Mouse (Mus musculus) ES-E14 (cell line): ENCODE results near the gene Fam189a1. TPM values are rescaled to one million over a fixed set of nuclear protein-coding genes. Genes with fewer than 3 reads are reported as not detected.

ENCODE experiments used
- DNase-seq: peaks from one replicate; pipeline ENCODE4 v3.0.0-alpha.2; 2013; ENCODE audit warnings: low read depth, low spot score
- H3K27ac ChIP-seq: 2 replicates; pipeline ENCODE4 v1.5.1; 2012; ENCODE audit warnings: low read depth, mild to moderate bottlenecking, low read length, moderate library complexity, mixed read lengths; ENCODE audit not compliant: poor library complexity, insufficient read depth, severe bottlenecking
- H3K36me3 ChIP-seq: 2 replicates; pipeline ENCODE4 v1.6.1; 2012; ENCODE audit warnings: mild to moderate bottlenecking, low read length, moderate library complexity, mixed read lengths; ENCODE audit not compliant: control insufficient read depth, poor library complexity, insufficient read depth, severe bottlenecking
- H3K4me1 ChIP-seq, 2 experiments: fragments of 150-350 bp in 1 of 2; sonication (generic) in 1 of 2; 2 replicates each; pipeline ENCODE4 v1.6.1; 2012; ENCODE audit warnings: low read length in 2 of 2, mild to moderate bottlenecking in 1 of 2, mixed read lengths in 1 of 2; ENCODE audit not compliant: control insufficient read depth in 2 of 2, insufficient read depth in 2 of 2, poor library complexity in 1 of 2
- H3K4me3 ChIP-seq, 2 experiments: fragments of 150-350 bp in 1 of 2; sonication (generic) in 1 of 2; 2 replicates each; pipeline ENCODE4 v1.5.1; 2012; ENCODE audit warnings: low read length in 2 of 2, low read depth in 1 of 2, mild to moderate bottlenecking in 1 of 2, mixed read lengths in 1 of 2; ENCODE audit not compliant: insufficient read depth in 1 of 2, poor library complexity in 1 of 2, severe bottlenecking in 1 of 2
- H3K9ac ChIP-seq: 2 replicates; pipeline ENCODE4 v1.6.1; 2012; ENCODE audit warnings: low read depth, mild to moderate bottlenecking, low read length, mixed read lengths; ENCODE audit not compliant: poor library complexity, insufficient read depth, severe bottlenecking
- H3K9me3 ChIP-seq: fragments of 150-350 bp; sonication (generic); 2 replicates; pipeline ENCODE4 v1.6.1; 2012; ENCODE audit warnings: low read depth, mild to moderate bottlenecking, low read length; ENCODE audit not compliant: control insufficient read depth, insufficient read depth
- CHD2 ChIP-seq: IDR thresholded peaks from 2 replicates; pipeline ENCODE4 v1.6.1; 2014; ENCODE audit warnings: mild to moderate bottlenecking, low read depth, low read length, inconsistent platforms
- HCFC1 ChIP-seq: IDR thresholded peaks from 2 replicates; pipeline ENCODE4 v1.6.1; 2012; ENCODE audit warnings: low read length, inconsistent platforms, borderline replicate concordance; ENCODE audit not compliant: insufficient read depth
- MAFK ChIP-seq: IDR thresholded peaks from 2 replicates; pipeline ENCODE4 v1.6.1; 2014; ENCODE audit warnings: mild to moderate bottlenecking, low read depth, low read length, inconsistent platforms; ENCODE audit not compliant: insufficient read depth
- ZC3H11A ChIP-seq: IDR thresholded peaks from 2 replicates; pipeline ENCODE4 v1.6.1; 2012; ENCODE audit warnings: low read depth, mild to moderate bottlenecking, inconsistent platforms, low read length, borderline replicate concordance
- ZNF384 ChIP-seq: IDR thresholded peaks from 2 replicates; pipeline ENCODE4 v1.6.1; 2012; ENCODE audit warnings: low read depth, low read length, inconsistent platforms
- in situ Hi-C, 2 experiments: fragments of 600-800 bp; cut with MboI; formaldehyde crosslinking; loops; one replicate each; pipeline ENCODE4 v1.15.1; 2025; ENCODE audit warnings: low sequenced_read_pairs in 2 of 2, inconsistent platforms in 1 of 2; ENCODE audit not compliant: unreplicated experiment in 2 of 2
- total RNA-seq: library from RNA; depleted of rRNA; stranded (reverse); fragments of 300-350 nt; gene quantifications from 2 replicates; pipeline ENCODE4 v1.2.3, GENCODE M21; 2012

Fam189a1 gene
- total RNA-seq, 1 experiment, result 0.67 TPM

- no peak for TF ChIP-seq MAFK
- TF ChIP-seq ZC3H11A, result no peak
- TF ChIP-seq CHD2, result no peak
- TF ChIP-seq ZNF384, result no peak
- no peak for TF ChIP-seq HCFC1
- Histone ChIP-seq H3K9me3 (no peaks in the 10 kb centered on the region), H3K27ac (no peak overlapping the region), H3K4me1 (no peaks in the 10 kb centered on the region), H3K9ac (no peak overlapping the region), H3K4me3 (no peak overlapping the region), H3K36me3 (no peaks in the 10 kb centered on the region)
- in situ Hi-C loops, result no loop called here
- no peak for DNase-seq
Observed at GRCm38 (mm10) chr7:65140099-65140498, 16.3 kb downstream of the Fam189a1 start.

DNA sequence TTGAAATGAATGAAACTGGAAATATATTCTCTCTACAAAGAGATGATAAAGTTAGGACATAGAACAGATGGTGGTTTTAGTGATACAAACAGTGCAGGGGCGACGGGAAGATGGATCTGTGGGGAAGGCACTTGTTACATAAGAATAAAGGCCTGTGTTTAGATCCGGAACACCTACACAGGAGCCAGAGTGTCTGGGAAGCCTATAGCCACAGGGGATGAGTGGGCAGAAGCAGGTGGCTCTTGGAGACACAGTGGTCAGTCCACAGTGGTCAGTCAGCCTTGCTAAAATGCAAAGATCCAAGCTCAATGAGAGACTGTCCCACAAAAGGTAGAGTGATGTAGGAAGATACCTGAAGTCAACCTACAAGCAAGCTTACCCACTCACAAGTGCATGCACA lies 32.6 kb downstream of the Fam189a1 start:
- in situ Hi-C loops, result no loop called here
- Histone ChIP-seq H3K27ac (no peak overlapping the region), H3K36me3 (no peaks in the 10 kb centered on the region), H3K4me3 (no peak overlapping the region), H3K4me1 (no peaks in the 10 kb centered on the region), H3K9ac (no peak overlapping the region), H3K9me3 (no peaks in the 10 kb centered on the region)
- no peak for DNase-seq
- TF ChIP-seq MAFK, result no peak
- no peak for TF ChIP-seq ZNF384
- TF ChIP-seq CHD2, result no peak
- TF ChIP-seq ZC3H11A, result no peak
- TF ChIP-seq HCFC1, result no peak

- no peaks in the 10 kb centered on the region for H3K36me3 ChIP-seq
- no peak for TF ChIP-seq CHD2
- no peak for TF ChIP-seq ZC3H11A
- H3K4me3 ChIP-seq, result no peak overlapping the region
- in situ Hi-C loops, result no loop called here
- no peak overlapping the region for H3K27ac ChIP-seq
- H3K4me1 ChIP-seq, result no peaks in the 10 kb centered on the region
- 0 out of 2 replicates have a peak, but pooled peaks cover 2% of the 10 kb centered on the region for H3K9me3 ChIP-seq
- H3K9ac ChIP-seq, result no peak overlapping the region
- no peak for DNase-seq
Observed at GRCm38 (mm10) chr7:65116903-65117302, 39.5 kb downstream of the Fam189a1 start.

- H3K27ac ChIP-seq, result no peak overlapping the region
Observed at GRCm38 (mm10) chr7:65115366-65115765, 41.0 kb downstream of the Fam189a1 start.

DNA sequence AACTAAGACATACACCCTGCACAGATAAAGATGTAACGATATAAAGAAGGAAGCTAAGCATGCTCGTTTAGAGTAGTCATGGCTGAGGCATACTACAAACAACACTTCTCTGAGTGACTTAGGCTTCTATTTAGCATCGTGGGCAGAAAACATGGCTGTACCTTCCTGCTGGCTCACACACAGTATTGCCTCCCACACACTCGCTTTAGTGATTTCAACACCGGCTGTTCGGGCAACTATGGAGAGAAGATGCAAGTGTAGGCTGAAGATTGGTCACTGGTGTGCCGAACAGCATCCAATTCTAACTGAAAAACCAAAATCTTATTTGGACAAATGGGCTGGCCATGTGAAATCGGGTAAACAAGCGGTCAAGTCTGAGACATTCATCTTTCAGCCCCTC lies 44.7 kb downstream of the Fam189a1 start:
- no peak overlapping the region for H3K27ac ChIP-seq
- H3K36me3 ChIP-seq, result no peaks in the 10 kb centered on the region
- no peak overlapping the region for H3K4me3 ChIP-seq
- in situ Hi-C loops, result no loop called here
- no peak overlapping the region for H3K9ac ChIP-seq
- H3K4me1 ChIP-seq, result no peaks in the 10 kb centered on the region
- DNase-seq, result no peak
- no peak for TF ChIP-seq CHD2
- TF ChIP-seq MAFK, result no peak
- no peak for TF ChIP-seq ZC3H11A
- no peak for TF ChIP-seq ZNF384
- TF ChIP-seq HCFC1, result no peak
- H3K9me3 ChIP-seq, result 0 out of 2 replicates have a peak, but pooled peaks cover 2% of the 10 kb centered on the region

More at GRCm38 (mm10) chr7:65115366-65115765, 41.0 kb downstream of the Fam189a1 start:
- TF ChIP-seq ZNF384, result no peak
- no peak for DNase-seq
- no peaks in the 10 kb centered on the region for H3K4me1 ChIP-seq
- H3K9me3 ChIP-seq, result 0 out of 2 replicates have a peak, but pooled peaks cover 2% of the 10 kb centered on the region
- no peaks in the 10 kb centered on the region for H3K36me3 ChIP-seq
- in situ Hi-C loops, result no loop called here
- H3K9ac ChIP-seq, result no peak overlapping the region
- H3K4me3 ChIP-seq, result no peak overlapping the region
